Mouse (Mus musculus): Measurements from ENCODE around the gene Rarb. TPM values are rescaled to one million over a fixed set of nuclear protein-coding genes. Genes with fewer than 3 reads are reported as not detected.

The Rarb gene
- polyA plus RNA-seq, 1 experiment from 2014 or later: 19.3 TPM

DNA sequence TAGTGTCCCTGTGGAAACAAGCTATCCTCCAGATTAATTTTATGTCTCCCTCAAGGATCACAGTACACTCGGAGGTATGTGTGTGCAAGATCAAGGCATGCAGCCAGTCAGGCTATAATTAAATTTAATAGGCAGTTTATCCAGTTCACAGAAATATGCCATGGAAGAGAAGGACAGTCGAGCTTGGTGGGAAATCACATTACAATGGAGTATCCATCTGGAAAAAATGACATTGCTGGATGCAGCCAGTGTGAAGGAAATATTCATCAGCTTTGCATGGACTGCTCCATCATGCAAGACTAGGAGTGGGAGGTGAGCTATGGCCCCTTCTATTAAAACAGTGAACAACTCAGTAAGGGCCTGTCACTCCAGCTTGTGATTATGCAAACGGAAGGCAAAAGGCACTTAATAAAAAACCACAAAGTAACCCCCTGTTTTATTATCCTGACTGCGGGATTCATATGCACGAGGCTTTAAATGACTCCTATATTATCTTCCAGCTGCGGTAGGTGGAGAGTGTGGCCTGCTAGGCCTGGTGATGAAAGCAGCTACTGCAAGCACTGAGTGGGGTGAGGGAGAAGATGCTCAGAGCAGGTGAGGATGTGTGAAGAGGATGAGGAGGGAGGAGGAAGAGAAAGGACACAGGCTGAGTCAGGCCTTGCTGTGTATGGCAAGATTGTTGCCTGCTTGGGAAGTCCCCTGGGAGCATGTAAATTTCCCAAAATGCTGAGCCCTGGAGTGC lies 379.4 kb downstream of the Rarb start:
- no peak for TF ChIP-seq CTCF (IDR thresholded peaks at IDR 0.05; ENCODE audit: low read depth)
- 30% methylated on average over 6 of the region's 6 CpGs for WGBS

GRCm38 (mm10) chr14:16437386-16437785 lies 381.6 kb downstream of the Rarb start:
- H3K9me3 ChIP-seq (replicated peaks; ENCODE audit: low read length): no peaks in the 10 kb centered on the region
- no peak overlapping the region for H3K4me3 ChIP-seq (replicated peaks; ENCODE audit: low read depth, low read length)
- WGBS: 91% methylated on average over 4 of the region's 4 CpGs
- H3K9ac ChIP-seq (ENCODE audit: low read depth, low read length): no peak overlapping the region
- ATAC-seq (replicated peaks; ENCODE audit: low FRiP score, low read depth) (no peak), DNase-seq (ENCODE audit: low spot score) (no peak)
- H3K4me1 ChIP-seq (replicated peaks; ENCODE audit: insufficient read depth, low read length): no peaks in the 10 kb centered on the region
- no peaks in the 10 kb centered on the region for H3K27me3 ChIP-seq (ENCODE audit: insufficient read depth, low read length)
- H3K27ac ChIP-seq: no peak overlapping the region
- peaks cover 9% of the 10 kb centered on the region; the same call in 1 of the 2 replicates for H3K36me3 ChIP-seq (ENCODE audit: insufficient read depth, low read length)
- H3K4me2 ChIP-seq (ENCODE audit: low read length): no peak overlapping the region
- no peak for TF ChIP-seq CTCF (IDR thresholded peaks at IDR 0.05; ENCODE audit: low read depth)

More for the DNA sequence above, 379.4 kb downstream of the Rarb start:
- H3K4me2 ChIP-seq (ENCODE audit: low read length): no peak overlapping the region
- H3K4me3 ChIP-seq (replicated peaks; ENCODE audit: low read depth, low read length): no peak overlapping the region
- H3K9ac ChIP-seq (ENCODE audit: low read depth, low read length): no peak overlapping the region
- DNase-seq (ENCODE audit: low spot score) (peak; percentile 28), ATAC-seq (replicated peaks; ENCODE audit: low FRiP score, low read depth) (no peak)
- no peaks in the 10 kb centered on the region for H3K9me3 ChIP-seq (replicated peaks; ENCODE audit: low read length)
- no peaks in the 10 kb centered on the region for H3K27me3 ChIP-seq (ENCODE audit: insufficient read depth, low read length)
- no peak overlapping the region for H3K27ac ChIP-seq
- H3K36me3 ChIP-seq (ENCODE audit: insufficient read depth, low read length): peaks cover 9% of the 10 kb centered on the region; the same call in 1 of the 2 replicates
- no peaks in the 10 kb centered on the region for H3K4me1 ChIP-seq (replicated peaks; ENCODE audit: insufficient read depth, low read length)

- Histone ChIP-seq H3K27me3 (ENCODE audit: insufficient read depth, low read length) (no peaks in the 10 kb centered on the region), H3K27ac (no peak overlapping the region), H3K4me2 (ENCODE audit: low read length) (no peak overlapping the region), H3K36me3 (ENCODE audit: insufficient read depth, low read length) (peaks cover 14% of the 10 kb centered on the region), H3K4me3 (replicated peaks; ENCODE audit: low read depth, low read length) (no peak overlapping the region), H3K9me3 (replicated peaks; ENCODE audit: low read length) (no peaks in the 10 kb centered on the region), H3K4me1 (replicated peaks; ENCODE audit: insufficient read depth, low read length) (no peaks in the 10 kb centered on the region), H3K9ac (ENCODE audit: low read depth, low read length) (no peak overlapping the region)
- peak; percentile 84 for DNase-seq (ENCODE audit: low spot score)
- WGBS: 82% methylated on average over 3 of the region's 3 CpGs
- TF ChIP-seq CTCF (IDR thresholded peaks at IDR 0.05; ENCODE audit: low read depth): peak; percentile 88
- ATAC-seq (replicated peaks; ENCODE audit: low FRiP score, low read depth): no peak; the same call in 1 of the 2 replicates
These were observed 384.4 kb downstream of the Rarb start for GRCm38 (mm10) chr14:16434396-16435171.

DNA sequence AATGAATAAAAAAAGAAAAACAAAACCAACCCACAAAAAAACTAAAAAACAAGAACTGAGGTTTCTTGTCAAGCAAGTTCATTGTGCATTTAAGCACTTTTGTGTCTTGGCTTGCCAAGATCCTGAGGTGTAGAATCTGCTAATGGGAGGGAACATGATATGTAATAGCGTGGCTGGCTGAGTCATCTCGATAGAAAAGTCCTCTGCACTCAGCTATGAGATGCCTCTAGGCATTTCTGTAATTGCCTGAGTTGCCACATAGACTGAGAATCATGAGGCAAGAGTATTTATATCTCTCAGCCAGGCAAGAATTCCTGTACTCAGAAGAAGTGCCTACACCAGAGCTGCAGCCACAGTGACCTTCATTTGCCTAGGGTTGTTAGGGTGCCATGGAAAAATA lies 385.8 kb downstream of the Rarb start:
- no peaks in the 10 kb centered on the region for H3K27me3 ChIP-seq (ENCODE audit: insufficient read depth, low read length)
- no peaks in the 10 kb centered on the region for H3K9me3 ChIP-seq (replicated peaks; ENCODE audit: low read length)
- no peak for ATAC-seq (replicated peaks; ENCODE audit: low FRiP score, low read depth)
- no peak overlapping the region for H3K4me2 ChIP-seq (ENCODE audit: low read length)
- H3K4me3 ChIP-seq (replicated peaks; ENCODE audit: low read depth, low read length): no peak overlapping the region
- no peak overlapping the region for H3K27ac ChIP-seq
- TF ChIP-seq CTCF (IDR thresholded peaks at IDR 0.05; ENCODE audit: low read depth): no peak
- H3K36me3 ChIP-seq (ENCODE audit: insufficient read depth, low read length): peaks cover 14% of the 10 kb centered on the region
- WGBS: 52% methylated on average over 2 of the region's 2 CpGs
- no peak overlapping the region for H3K9ac ChIP-seq (ENCODE audit: low read depth, low read length)
- no peak for DNase-seq (ENCODE audit: low spot score)
- H3K4me1 ChIP-seq (replicated peaks; ENCODE audit: insufficient read depth, low read length): no peaks in the 10 kb centered on the region

DNA sequence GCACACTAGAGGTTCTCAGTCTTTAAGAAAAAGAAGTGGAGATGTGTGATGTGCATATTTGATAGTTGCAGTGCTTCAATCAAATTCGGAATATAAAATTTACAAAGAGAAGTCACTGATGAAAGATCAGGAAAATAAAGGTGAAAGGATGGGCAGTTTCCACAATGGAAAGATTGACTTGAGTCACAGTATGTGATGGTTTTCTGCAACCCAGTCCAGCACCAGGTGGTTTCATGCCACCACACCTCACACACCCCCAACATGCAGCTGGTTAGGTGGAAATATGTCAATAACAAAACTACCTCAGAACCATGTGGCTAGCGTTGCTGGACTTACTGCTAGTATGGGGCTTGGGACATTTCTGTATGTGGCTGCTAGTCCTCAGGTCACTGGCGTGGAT lies 386.4 kb downstream of the Rarb start:
- Histone ChIP-seq H3K27ac (no peak overlapping the region), H3K4me1 (replicated peaks; ENCODE audit: insufficient read depth, low read length) (no peaks in the 10 kb centered on the region), H3K9ac (ENCODE audit: low read depth, low read length) (no peak overlapping the region), H3K9me3 (replicated peaks; ENCODE audit: low read length) (no peaks in the 10 kb centered on the region), H3K4me3 (replicated peaks; ENCODE audit: low read depth, low read length) (no peak overlapping the region), H3K4me2 (ENCODE audit: low read length) (no peak overlapping the region), H3K36me3 (ENCODE audit: insufficient read depth, low read length) (peaks cover 14% of the 10 kb centered on the region), H3K27me3 (ENCODE audit: insufficient read depth, low read length) (no peaks in the 10 kb centered on the region)
- no peak for DNase-seq (ENCODE audit: low spot score)
- ATAC-seq (replicated peaks; ENCODE audit: low FRiP score, low read depth): no peak; the same call in 1 of the 2 replicates
- 88% methylated on average over 3 of the region's 3 CpGs for WGBS
- no peak for TF ChIP-seq CTCF (IDR thresholded peaks at IDR 0.05; ENCODE audit: low read depth)

DNA sequence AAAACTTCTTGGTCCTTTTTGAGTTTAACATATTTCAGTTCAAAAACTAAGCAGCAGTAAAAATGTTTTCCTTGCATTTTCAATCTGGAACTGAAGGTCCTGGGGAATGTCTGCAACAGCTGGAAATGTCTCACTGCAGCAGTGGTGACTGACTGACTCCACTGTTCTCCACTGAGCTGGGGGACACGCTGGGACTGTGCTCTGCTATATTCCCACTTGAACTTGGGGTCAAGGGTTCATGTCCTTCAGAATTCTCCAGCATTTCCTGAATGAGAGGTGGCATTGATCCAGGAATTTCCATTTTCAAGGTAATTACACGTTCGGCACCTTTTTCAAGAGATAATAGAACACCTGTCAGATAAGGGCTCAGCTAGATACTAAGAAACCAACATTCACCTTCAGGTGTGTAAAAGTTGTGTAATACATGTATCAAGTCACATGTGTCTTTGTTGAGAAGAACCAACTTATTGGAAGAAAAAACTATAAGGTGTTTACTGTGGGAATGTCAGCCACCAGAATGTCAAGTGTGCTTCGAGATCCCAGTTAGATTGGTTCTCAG lies 386.9 kb downstream of the Rarb start:
- Histone ChIP-seq H3K4me2 (ENCODE audit: low read length) (no peak overlapping the region), H3K4me1 (replicated peaks; ENCODE audit: insufficient read depth, low read length) (no peaks in the 10 kb centered on the region), H3K36me3 (ENCODE audit: insufficient read depth, low read length) (peaks cover 14% of the 10 kb centered on the region), H3K27ac (no peak overlapping the region), H3K27me3 (ENCODE audit: insufficient read depth, low read length) (no peaks in the 10 kb centered on the region), H3K4me3 (replicated peaks; ENCODE audit: low read depth, low read length) (no peak overlapping the region), H3K9me3 (replicated peaks; ENCODE audit: low read length) (no peaks in the 10 kb centered on the region), H3K9ac (ENCODE audit: low read depth, low read length) (no peak overlapping the region)
- no peak for TF ChIP-seq CTCF (IDR thresholded peaks at IDR 0.05; ENCODE audit: low read depth)
- 67% methylated on average over 4 of the region's 4 CpGs for WGBS
- ATAC-seq (replicated peaks; ENCODE audit: low FRiP score, low read depth) (no peak), DNase-seq (ENCODE audit: low spot score) (no peak)
